Mouse (Mus musculus): ENCODE data around the gene Acsl4. TPM values are rescaled to one million over a fixed set of nuclear protein-coding genes. Genes with fewer than 3 reads are reported as not detected.

Gene Acsl4
- total RNA-seq, 1 experiment from 2014 or later = 47.2 TPM

Other genes with a start within 250 kb of the Acsl4 start
- gene Gucy2f, start 193.6 kb downstream of the Acsl4 start, total RNA-seq (2017) = 0.11 TPM in 1 of 3 replicates, not detected in the others
- 21.7 to 28.6 TPM (median 25.7 TPM) in 3 replicates for gene Nxt2, start 163.8 kb downstream of the Acsl4 start, total RNA-seq (2017)
- gene Kcne1l, start 84.2 kb downstream of the Acsl4 start, total RNA-seq (2017) = not detected in 3 replicates

Measured in monocyte, adult 5-6 weeks (primary cell).